Mouse (Mus musculus): ENCODE data around the gene Cpm. TPM values are rescaled to one million over a fixed set of nuclear protein-coding genes. Genes with fewer than 3 reads are reported as not detected.
"Not testable (repeated sequence)": the region's sequence is repeated elsewhere in the genome, so short reads cannot be mapped to it uniquely, and the experiment has no call there.

Gene Cpm
- polyA plus RNA-seq, 1 experiment from 2014 or later, result 5.4 TPM

- WGBS, result 88% methylated on average over 5 of the region's 5 CpGs
- H3K27me3 ChIP-seq (ENCODE audit: low read depth, poor library complexity, severe bottlenecking), result no peaks in the 10 kb centered on the region
- DNase-seq (ENCODE audit: low spot score), result no peak
- no peak overlapping the region for H3K27ac ChIP-seq (replicated peaks)
- no peaks in the 10 kb centered on the region for H3K36me3 ChIP-seq
- H3K4me3 ChIP-seq, result no peak overlapping the region
- H3K9me3 ChIP-seq (replicated peaks), result no peaks in the 10 kb centered on the region
- no peaks in the 10 kb centered on the region for H3K4me1 ChIP-seq
These were observed 32.5 kb upstream of the Cpm start for GRCm38 (mm10) chr10:117596771-117597324.

- H3K9me3 ChIP-seq (replicated peaks); H3K27ac ChIP-seq (replicated peaks); H3K4me3 ChIP-seq; DNase-seq (ENCODE audit: low spot score); H3K4me1 ChIP-seq; H3K36me3 ChIP-seq; H3K27me3 ChIP-seq (ENCODE audit: low read depth, poor library complexity, severe bottlenecking): not testable (repeated sequence)
- 94% methylated on average over 16 of the region's 16 CpGs for WGBS
These were observed 31.7 kb upstream of the Cpm start for GRCm38 (mm10) chr10:117597371-117598265.

GRCm38 (mm10) chr10:117598266-117598950 is 30.9 kb upstream of the Cpm start:
- H3K27ac ChIP-seq (replicated peaks), result no peak overlapping the region
- H3K4me1 ChIP-seq, result no peaks in the 10 kb centered on the region
- 88% methylated on average over 10 of the region's 10 CpGs for WGBS
- no peaks in the 10 kb centered on the region for H3K36me3 ChIP-seq
- H3K9me3 ChIP-seq (replicated peaks), result no peaks in the 10 kb centered on the region
- H3K27me3 ChIP-seq (ENCODE audit: low read depth, poor library complexity, severe bottlenecking), result no peaks in the 10 kb centered on the region
- no peak for DNase-seq (ENCODE audit: low spot score)
- no peak overlapping the region for H3K4me3 ChIP-seq

GRCm38 (mm10) chr10:117598951-117599572 is 30.2 kb upstream of the Cpm start:
- H3K27me3 ChIP-seq (ENCODE audit: low read depth, poor library complexity, severe bottlenecking); H3K4me3 ChIP-seq; H3K9me3 ChIP-seq (replicated peaks); DNase-seq (ENCODE audit: low spot score); H3K27ac ChIP-seq (replicated peaks); H3K36me3 ChIP-seq; H3K4me1 ChIP-seq: not testable (repeated sequence)
- 89% methylated on average over 8 of the region's 8 CpGs for WGBS

- Histone ChIP-seq H3K27ac (replicated peaks) (no peak overlapping the region), H3K4me1 (no peaks in the 10 kb centered on the region), H3K36me3 (no peaks in the 10 kb centered on the region), H3K4me3 (no peak overlapping the region), H3K27me3 (ENCODE audit: low read depth, poor library complexity, severe bottlenecking) (no peaks in the 10 kb centered on the region), H3K9me3 (replicated peaks) (no peaks in the 10 kb centered on the region)
- WGBS, result 81% methylated on average over 8 of the region's 8 CpGs
- DNase-seq (ENCODE audit: low spot score), result no peak
These were observed 27.9 kb upstream of the Cpm start for GRCm38 (mm10) chr10:117601146-117602035.

- H3K27ac ChIP-seq (replicated peaks), result no peak overlapping the region
- H3K4me3 ChIP-seq, result no peak overlapping the region
- H3K36me3 ChIP-seq, result no peaks in the 10 kb centered on the region
- H3K4me1 ChIP-seq, result no peaks in the 10 kb centered on the region
- no peaks in the 10 kb centered on the region for H3K9me3 ChIP-seq (replicated peaks)
- H3K27me3 ChIP-seq (ENCODE audit: low read depth, poor library complexity, severe bottlenecking), result no peaks in the 10 kb centered on the region
- DNase-seq (ENCODE audit: low spot score), result no peak
- WGBS, result 89% methylated on average over 3 of the region's 3 CpGs
These were observed 26.8 kb upstream of the Cpm start for GRCm38 (mm10) chr10:117602325-117603129.

- H3K9me3 ChIP-seq (replicated peaks), result no peaks in the 10 kb centered on the region
- H3K4me3 ChIP-seq, result no peak overlapping the region
- H3K36me3 ChIP-seq, result no peaks in the 10 kb centered on the region
- H3K27ac ChIP-seq (replicated peaks), result no peak overlapping the region
- no peak for DNase-seq (ENCODE audit: low spot score)
- H3K27me3 ChIP-seq (ENCODE audit: low read depth, poor library complexity, severe bottlenecking), result no peaks in the 10 kb centered on the region
- no peaks in the 10 kb centered on the region for H3K4me1 ChIP-seq
- WGBS, result 93% methylated on average over 8 of the region's 8 CpGs
These were observed 26.0 kb upstream of the Cpm start for GRCm38 (mm10) chr10:117603130-117603833.

- whole genome bisulfite sequencing, result 92% methylated on average over 14 of the region's 14 CpGs
- no peak overlapping the region for H3K4me3 ChIP-seq
- no peaks in the 10 kb centered on the region for H3K36me3 ChIP-seq
- no peak overlapping the region for H3K27ac ChIP-seq (replicated peaks)
- H3K27me3 ChIP-seq (ENCODE audit: low read depth, poor library complexity, severe bottlenecking), result no peaks in the 10 kb centered on the region
- H3K9me3 ChIP-seq (replicated peaks), result no peaks in the 10 kb centered on the region
- no peak for DNase-seq (ENCODE audit: low spot score)
- no peaks in the 10 kb centered on the region for H3K4me1 ChIP-seq
These were observed 25.3 kb upstream of the Cpm start for GRCm38 (mm10) chr10:117603834-117604623.

- WGBS, result 90% methylated on average over 8 of the region's 8 CpGs
These were observed 24.5 kb upstream of the Cpm start for GRCm38 (mm10) chr10:117604624-117605282.

More at GRCm38 (mm10) chr10:117604624-117605282, 24.5 kb upstream of the Cpm start:
- no peak for DNase-seq (ENCODE audit: low spot score)
- Histone ChIP-seq H3K27me3 (ENCODE audit: low read depth, poor library complexity, severe bottlenecking) (no peaks in the 10 kb centered on the region), H3K9me3 (replicated peaks) (no peaks in the 10 kb centered on the region), H3K27ac (replicated peaks) (no peak overlapping the region), H3K4me1 (no peaks in the 10 kb centered on the region), H3K4me3 (no peak overlapping the region), H3K36me3 (no peaks in the 10 kb centered on the region)
